Mouse (Mus musculus) MEL (cell line): ENCODE measurements around the gene Gm11213. TPM values are rescaled to one million over a fixed set of nuclear protein-coding genes. Genes with fewer than 3 reads are reported as not detected.

Experiments
- DNase-seq: peaks from one replicate; pipeline ENCODE4 v3.0.0; 2011; ENCODE audit warnings: low read depth, low spot score
- H3K27ac ChIP-seq: 2 replicates; pipeline ENCODE4 v1.5.1; 2012; ENCODE audit warnings: low read depth, mild to moderate bottlenecking, control low read depth, low read length, moderate library complexity; ENCODE audit not compliant: control insufficient read depth
- H3K27me3 ChIP-seq, 2 experiments: fragments of 150-350 bp in 1 of 2; sonication (generic) in 1 of 2; 2 replicates each; pipeline ENCODE4 v1.6.1; 2012; ENCODE audit warnings: low read length in 2 of 2, mild to moderate bottlenecking in 2 of 2, improper control_type of control experiment in 1 of 2, moderate library complexity in 1 of 2; ENCODE audit not compliant: insufficient read depth in 2 of 2, control insufficient read depth in 1 of 2
- H3K36me3 ChIP-seq, 2 experiments: 2 replicates each; pipeline ENCODE4 v1.6.1; 2012 to 2014; ENCODE audit warnings: low read length in 2 of 2, improper control_type of control experiment in 1 of 2, inconsistent platforms in 1 of 2, mild to moderate bottlenecking in 1 of 2; ENCODE audit not compliant: insufficient read depth in 2 of 2, control insufficient read depth in 1 of 2
- H3K4me1 ChIP-seq, 2 experiments: fragments of 150-350 bp in 1 of 2; sonication (generic) in 1 of 2; 2 replicates each; pipeline ENCODE4 v1.6.1; 2012; ENCODE audit warnings: low read length in 2 of 2, improper control_type of control experiment in 1 of 2, mild to moderate bottlenecking in 1 of 2; ENCODE audit not compliant: insufficient read depth in 2 of 2, control insufficient read depth in 1 of 2
- H3K4me3 ChIP-seq, 2 experiments: fragments of 150-350 bp in 1 of 2; sonication (generic) in 1 of 2; 2 replicates each; pipeline ENCODE4 v1.5.1; 2012; ENCODE audit warnings: low read depth in 2 of 2, low read length in 2 of 2, mild to moderate bottlenecking in 2 of 2, moderate library complexity in 2 of 2, control low read depth in 1 of 2, improper control_type of control experiment in 1 of 2; ENCODE audit not compliant: control insufficient read depth in 1 of 2, insufficient read depth in 1 of 2
- H3K79me2 ChIP-seq: 2 replicates; pipeline ENCODE4 v1.6.1; 2012; ENCODE audit warnings: mild to moderate bottlenecking, low read length, moderate library complexity; ENCODE audit not compliant: control insufficient read depth, poor library complexity, insufficient read depth
- H3K9ac ChIP-seq: 2 replicates; pipeline ENCODE4 v1.6.1; 2012; ENCODE audit warnings: low read depth, mild to moderate bottlenecking, control low read depth, low read length, moderate library complexity; ENCODE audit not compliant: control insufficient read depth, poor library complexity, severe bottlenecking
- H3K9me3 ChIP-seq: fragments of 150-350 bp; sonication (generic); replicated peaks from 2 replicates; pipeline ENCODE4 v1.6.1; 2012; ENCODE audit warnings: mild to moderate bottlenecking, low read length, improper control_type of control experiment, moderate library complexity; ENCODE audit not compliant: insufficient read depth
- CHD2 ChIP-seq: IDR thresholded peaks from 2 replicates; pipeline ENCODE4 v1.6.1; 2011; ENCODE audit warnings: low read length, improper control_type of control experiment
- E2F4 ChIP-seq: IDR thresholded peaks from 2 replicates; pipeline ENCODE4 v1.6.1; 2011; ENCODE audit warnings: low read depth, low read length, improper control_type of control experiment, borderline replicate concordance
- EP300 ChIP-seq, 2 experiments: IDR thresholded peaks; 2 replicates each; pipeline ENCODE4 v1.6.1; 2011; ENCODE audit warnings: improper control_type of control experiment in 2 of 2, low read length in 2 of 2, low read depth in 1 of 2, mild to moderate bottlenecking in 1 of 2
- GABPA ChIP-seq: IDR thresholded peaks from 2 replicates; pipeline ENCODE4 v1.6.1; 2012; ENCODE audit warnings: low read depth, mild to moderate bottlenecking, inconsistent platforms, low read length, improper control_type of control experiment, moderate library complexity
- HCFC1 ChIP-seq: IDR thresholded peaks from 2 replicates; pipeline ENCODE4 v1.6.1; 2012; ENCODE audit warnings: low read depth, mild to moderate bottlenecking, inconsistent platforms, low read length, improper control_type of control experiment, moderate library complexity
- JUND ChIP-seq: IDR thresholded peaks from 2 replicates; pipeline ENCODE4 v1.6.1; 2011; ENCODE audit warnings: low read depth, mild to moderate bottlenecking, improper control_type of control experiment, low read length
- MAZ ChIP-seq: IDR thresholded peaks from 2 replicates; pipeline ENCODE4 v1.6.1; 2012; ENCODE audit warnings: low read depth, mild to moderate bottlenecking, inconsistent platforms, low read length, improper control_type of control experiment
- MEF2A ChIP-seq: IDR thresholded peaks from 2 replicates; pipeline ENCODE4 v1.6.1; 2014; ENCODE audit warnings: low read depth, mild to moderate bottlenecking, inconsistent platforms, low read length, improper control_type of control experiment; ENCODE audit not compliant: poor library complexity, insufficient replicate concordance, severe bottlenecking; ENCODE audit errors: extremely low read depth
- MYC ChIP-seq: IDR thresholded peaks from 2 replicates; pipeline ENCODE4 v1.6.1; 2011; ENCODE audit warnings: low read depth, mild to moderate bottlenecking, low read length, improper control_type of control experiment, moderate library complexity
- NELFE ChIP-seq: IDR thresholded peaks from 2 replicates; pipeline ENCODE4 v1.6.1; 2011; ENCODE audit warnings: low read depth, low read length, improper control_type of control experiment
- NRF1 ChIP-seq: IDR thresholded peaks from 2 replicates; pipeline ENCODE4 v1.6.1; 2014; ENCODE audit warnings: low read depth, mild to moderate bottlenecking, inconsistent platforms, low read length, improper control_type of control experiment, moderate library complexity; ENCODE audit not compliant: poor library complexity, insufficient read depth, severe bottlenecking
- POLR2A ChIP-seq, 2 experiments: IDR thresholded peaks; 2 replicates each; pipeline ENCODE4 v1.6.1; 2011 to 2012; ENCODE audit warnings: low read length in 2 of 2, mild to moderate bottlenecking in 2 of 2, control low read depth in 1 of 2, improper control_type of control experiment in 1 of 2, low read depth in 1 of 2, moderate library complexity in 1 of 2; ENCODE audit not compliant: control insufficient read depth in 1 of 2, insufficient read depth in 1 of 2, poor library complexity in 1 of 2
- POLR2AphosphoS2 ChIP-seq: IDR thresholded peaks from 2 replicates; pipeline ENCODE4 v1.6.1; 2011; ENCODE audit warnings: low read length, improper control_type of control experiment
- RAD21 ChIP-seq: IDR thresholded peaks from 2 replicates; pipeline ENCODE4 v1.6.1; 2011; ENCODE audit warnings: mild to moderate bottlenecking, low read depth, low read length, improper control_type of control experiment
- SIN3A ChIP-seq: IDR thresholded peaks from 2 replicates; pipeline ENCODE4 v1.6.1; 2012; ENCODE audit warnings: low read length, improper control_type of control experiment, inconsistent platforms
- TAL1 ChIP-seq: IDR thresholded peaks from 2 replicates; pipeline ENCODE4 v1.6.1; 2012; ENCODE audit warnings: mild to moderate bottlenecking, inconsistent platforms, low read length, moderate library complexity, mixed read lengths
- TCF12 ChIP-seq: IDR thresholded peaks from 2 replicates; pipeline ENCODE4 v1.6.1; 2014; ENCODE audit warnings: low read depth, mild to moderate bottlenecking, inconsistent platforms, low read length, improper control_type of control experiment, moderate library complexity
- USF2 ChIP-seq, 2 experiments: IDR thresholded peaks; 2 replicates each; pipeline ENCODE4 v1.6.1; 2011 to 2012; ENCODE audit warnings: improper control_type of control experiment in 2 of 2, low read length in 2 of 2, borderline replicate concordance in 1 of 2, inconsistent platforms in 1 of 2, low read depth in 1 of 2, mild to moderate bottlenecking in 1 of 2; ENCODE audit not compliant: insufficient read depth in 1 of 2
- ZC3H11A ChIP-seq: IDR thresholded peaks from 2 replicates; pipeline ENCODE4 v1.6.1; 2012; ENCODE audit warnings: low read depth, mild to moderate bottlenecking, inconsistent platforms, low read length, improper control_type of control experiment
- ZKSCAN1 ChIP-seq: IDR thresholded peaks from 2 replicates; pipeline ENCODE4 v1.6.1; 2012; ENCODE audit warnings: low read depth, mild to moderate bottlenecking, inconsistent platforms, low read length, improper control_type of control experiment, moderate library complexity
- ZMIZ1 ChIP-seq: IDR thresholded peaks from 2 replicates; pipeline ENCODE4 v1.6.1; 2012; ENCODE audit warnings: low read depth, mild to moderate bottlenecking, inconsistent platforms, low read length, improper control_type of control experiment, moderate library complexity
- polyA plus RNA-seq, 2 experiments: library from polyadenylated mRNA; stranded (reverse) in 1 of 2; unstranded in 1 of 2; fragments of >175 nt in 1 of 2; fragments of >200 nt in 1 of 2; gene quantifications; 2 replicates each; pipeline versions ENCODE4 v1.2.1 to v1.2.4; 2012; ENCODE audit warnings: low replicate concordance in 2 of 2, low read depth in 1 of 2; ENCODE audit not compliant: insufficient read length in 2 of 2, insufficient read depth in 1 of 2, missing spikeins in 1 of 2
- total RNA-seq: library from RNA; depleted of rRNA; stranded (reverse); fragments of 300-350 nt; gene quantifications from 2 replicates; pipeline ENCODE4 v1.2.3, GENCODE M21; 2012

Gene Gm11213
- total and polyA plus RNA-seq, 3 experiments = not detected

DNA sequence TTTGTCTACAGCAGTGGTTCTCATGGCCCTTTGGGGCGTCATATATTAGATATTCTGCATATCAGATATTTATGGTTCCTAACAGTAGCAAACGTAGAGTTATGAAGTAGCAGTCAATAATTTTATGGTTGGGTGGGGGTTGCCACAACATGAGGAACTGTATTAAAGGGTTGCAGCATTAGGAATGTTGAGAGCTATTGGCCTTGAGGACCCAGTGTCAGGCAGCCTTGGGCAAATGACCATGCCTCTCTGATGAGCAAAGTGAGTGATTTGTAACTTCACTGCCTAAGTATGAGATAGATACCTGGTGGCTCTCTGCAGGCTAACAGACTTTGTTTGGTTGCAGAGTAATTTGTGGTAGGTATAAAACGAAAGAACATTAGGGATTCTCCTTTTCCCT, 54.2 kb downstream of the Gm11213 start:
- Histone ChIP-seq H3K36me3 (peaks cover 11 to 18% of the 10 kb centered on the region in 2 experiments), H3K27me3 (no peaks in the 10 kb centered on the region), H3K4me1 (peaks cover 0 to 6% of the 10 kb centered on the region in 2 experiments; a peak in 2 of 4 replicates), H3K9ac (no peak overlapping the region), H3K4me3 (no peak overlapping the region), H3K27ac (no peak overlapping the region), H3K79me2 (peaks cover 12% of the 10 kb centered on the region), H3K9me3 (no peaks in the 10 kb centered on the region)
- no peak for DNase-seq
- TF ChIP-seq ZMIZ1 (no peak), SIN3A (no peak), E2F4 (no peak), RAD21 (no peak), POLR2AphosphoS2 (no peak), MAZ (no peak), ZC3H11A (no peak), TAL1 (no peak), POLR2A (IDR thresholded peaks at IDR 0.05; ENCODE audit: control insufficient read depth in 1 of 2, insufficient read depth in 1 of 2, low read depth in 1 of 2, low read length in 2 of 2, poor library complexity in 1 of 2) (no peak), TCF12 (no peak), GABPA (no peak), NRF1 (no peak), NELFE (no peak), ZKSCAN1 (no peak)

DNA sequence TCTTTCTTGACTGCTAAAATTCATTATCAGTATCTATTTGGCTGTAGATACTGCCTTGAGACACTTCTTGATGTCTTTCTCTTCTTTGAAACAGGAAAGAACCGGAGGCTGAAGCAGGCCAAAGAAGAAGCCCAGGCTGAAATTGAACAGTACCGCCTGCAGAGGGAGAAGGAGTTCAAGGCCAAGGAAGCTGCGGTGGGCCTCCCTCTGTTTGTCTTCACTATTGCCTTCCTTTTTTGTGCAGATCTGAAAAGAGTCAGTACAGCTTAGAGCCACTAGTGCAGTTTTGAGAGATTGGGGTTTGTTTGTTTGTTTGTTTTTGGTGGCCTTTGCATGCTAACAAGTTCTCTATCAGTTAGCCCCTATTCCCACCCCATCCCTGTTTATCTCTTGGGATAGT, 56.6 kb downstream of the Gm11213 start:
- Histone ChIP-seq H3K9ac (no peak overlapping the region), H3K27ac (no peak overlapping the region), H3K36me3 (peaks cover 15 to 18% of the 10 kb centered on the region in 2 experiments), H3K4me3 (no peak overlapping the region), H3K79me2 (peaks cover 25% of the 10 kb centered on the region), H3K27me3 (no peaks in the 10 kb centered on the region), H3K4me1 (peaks cover 0 to 16% of the 10 kb centered on the region in 2 experiments; a peak in 3 of 4 replicates), H3K9me3 (no peaks in the 10 kb centered on the region)
- TF ChIP-seq MYC = no peak
- TF ChIP-seq HCFC1 = no peak
- no peak for TF ChIP-seq USF2 (IDR thresholded peaks at IDR 0.05; ENCODE audit: borderline replicate concordance in 1 of 2, insufficient read depth in 1 of 2, low read depth in 1 of 2, low read length in 2 of 2)
- no peak for TF ChIP-seq TAL1
- no peak for TF ChIP-seq MEF2A
- TF ChIP-seq JUND = no peak
- TF ChIP-seq EP300 (IDR thresholded peaks at IDR 0.05; ENCODE audit: low read depth in 1 of 2, low read length in 2 of 2) = no peak
- no peak for TF ChIP-seq CHD2
- DNase-seq = no peak
